Mouse (Mus musculus): ENCODE results near the gene Gm45785. TPM values are rescaled to one million over a fixed set of nuclear protein-coding genes. Genes with fewer than 3 reads are reported as not detected.
A peak's percentile ranks its signal among the peaks of the same experiment; 100 is the strongest.

The Gm45785 gene
- polyA plus RNA-seq, 1 experiment, result not detected

- Histone ChIP-seq H3K9me3 (no peaks in the 10 kb centered on the region), H3K4me3 (replicated peaks) (peak overlapping the region; percentile 95), H3K4me1 (peaks cover 50% of the 10 kb centered on the region), H3K36me3 (replicated peaks; ENCODE audit: low read length) (peaks cover 57% of the 10 kb centered on the region), H3K27me3 (replicated peaks) (no peaks in the 10 kb centered on the region)
- TF ChIP-seq GATA1 (IDR thresholded peaks at IDR 0.05; ENCODE audit: borderline replicate concordance, low read length) (no peak), FLI1 (IDR thresholded peaks at IDR 0.05; ENCODE audit: low read length) (no peak)
These were observed 26.3 kb upstream of the Gm45785 start for GRCm38 (mm10) chr7:140882469-140882803.

- TF ChIP-seq GATA1 (IDR thresholded peaks at IDR 0.05; ENCODE audit: borderline replicate concordance, low read length), result no peak
- TF ChIP-seq FLI1 (IDR thresholded peaks at IDR 0.05; ENCODE audit: low read length), result peak; percentile 79; the same call in 1 of the 2 replicates
- peak within 1 kb of the TSS; percentile 95 for H3K4me3 ChIP-seq (replicated peaks)
- no peaks in the 10 kb centered on the region for H3K9me3 ChIP-seq
- H3K4me1 ChIP-seq, result peaks cover 56% of the 10 kb centered on the region
- no peaks in the 10 kb centered on the region for H3K27me3 ChIP-seq (replicated peaks)
- peaks cover 57% of the 10 kb centered on the region for H3K36me3 ChIP-seq (replicated peaks; ENCODE audit: low read length)
These were observed 25.8 kb upstream of the Gm45785 start, which contains the start of the genes Psmd13 and Sirt3 for GRCm38 (mm10) chr7:140881696-140882468. TSS of gene Psmd13 (plus strand) at chr7:140881968. TSS of gene Sirt3 (minus strand) at chr7:140882309.

GRCm38 (mm10) chr7:140880865-140881515 is 24.9 kb upstream of the Gm45785 start:
- Histone ChIP-seq H3K9me3 (no peaks in the 10 kb centered on the region), H3K36me3 (replicated peaks; ENCODE audit: low read length) (peaks cover 57% of the 10 kb centered on the region), H3K4me1 (peaks cover 64% of the 10 kb centered on the region), H3K27me3 (replicated peaks) (no peaks in the 10 kb centered on the region), H3K4me3 (replicated peaks) (peak overlapping the region; percentile 95)
- TF ChIP-seq FLI1 (IDR thresholded peaks at IDR 0.05; ENCODE audit: low read length), result no peak
- no peak for TF ChIP-seq GATA1 (IDR thresholded peaks at IDR 0.05; ENCODE audit: borderline replicate concordance, low read length)

GRCm38 (mm10) chr7:140880419-140880818 is 24.3 kb upstream of the Gm45785 start:
- no peaks in the 10 kb centered on the region for H3K9me3 ChIP-seq
- peaks cover 70% of the 10 kb centered on the region for H3K4me1 ChIP-seq
- no peaks in the 10 kb centered on the region for H3K27me3 ChIP-seq (replicated peaks)
- peak overlapping the region; percentile 95 for H3K4me3 ChIP-seq (replicated peaks)
- TF ChIP-seq FLI1 (IDR thresholded peaks at IDR 0.05; ENCODE audit: low read length) (no peak), GATA1 (IDR thresholded peaks at IDR 0.05; ENCODE audit: borderline replicate concordance, low read length) (no peak)
- H3K36me3 ChIP-seq (replicated peaks; ENCODE audit: low read length), result peaks cover 57% of the 10 kb centered on the region

GRCm38 (mm10) chr7:140879355-140879754 is 23.2 kb upstream of the Gm45785 start:
- peaks cover 79% of the 10 kb centered on the region for H3K4me1 ChIP-seq
- no peak for TF ChIP-seq GATA1 (IDR thresholded peaks at IDR 0.05; ENCODE audit: borderline replicate concordance, low read length)
- TF ChIP-seq FLI1 (IDR thresholded peaks at IDR 0.05; ENCODE audit: low read length), result 0 out of 2 replicates have a peak, but pooled peaks have one; percentile 28
- H3K4me3 ChIP-seq (replicated peaks), result peak overlapping the region; percentile 95

GRCm38 (mm10) chr7:140877364-140877763 is 21.2 kb upstream of the Gm45785 start:
- peaks cover 62% of the 10 kb centered on the region for H3K36me3 ChIP-seq (replicated peaks; ENCODE audit: low read length)
- H3K4me1 ChIP-seq, result peaks cover 84% of the 10 kb centered on the region
- H3K4me3 ChIP-seq (replicated peaks), result no peak overlapping the region
- TF ChIP-seq FLI1 (IDR thresholded peaks at IDR 0.05; ENCODE audit: low read length), result no peak
- TF ChIP-seq GATA1 (IDR thresholded peaks at IDR 0.05; ENCODE audit: borderline replicate concordance, low read length), result no peak
- no peaks in the 10 kb centered on the region for H3K9me3 ChIP-seq
- H3K27me3 ChIP-seq (replicated peaks), result no peaks in the 10 kb centered on the region

More at GRCm38 (mm10) chr7:140879355-140879754, 23.2 kb upstream of the Gm45785 start:
- no peaks in the 10 kb centered on the region for H3K27me3 ChIP-seq (replicated peaks)
- H3K36me3 ChIP-seq (replicated peaks; ENCODE audit: low read length), result peaks cover 58% of the 10 kb centered on the region
- H3K9me3 ChIP-seq, result no peaks in the 10 kb centered on the region

GRCm38 (mm10) chr7:140874224-140874623 is 18.1 kb upstream of the Gm45785 start:
- H3K27me3 ChIP-seq (replicated peaks), result no peaks in the 10 kb centered on the region
- peaks cover 96% of the 10 kb centered on the region for H3K4me1 ChIP-seq
- no peaks in the 10 kb centered on the region for H3K9me3 ChIP-seq
- H3K36me3 ChIP-seq (replicated peaks; ENCODE audit: low read length), result peaks cover 94% of the 10 kb centered on the region
- H3K4me3 ChIP-seq (replicated peaks), result peak overlapping the region; percentile 83
- TF ChIP-seq GATA1 (IDR thresholded peaks at IDR 0.05; ENCODE audit: borderline replicate concordance, low read length) (peak; percentile 14; the same call in 1 of the 3 replicates), FLI1 (IDR thresholded peaks at IDR 0.05; ENCODE audit: low read length) (0 out of 2 replicates have a peak, but pooled peaks have one; percentile 14)

- H3K4me3 ChIP-seq (replicated peaks), result peak overlapping the region; percentile 12
- no peaks in the 10 kb centered on the region for H3K27me3 ChIP-seq (replicated peaks)
- TF ChIP-seq GATA1 (IDR thresholded peaks at IDR 0.05; ENCODE audit: borderline replicate concordance, low read length) (no peak), FLI1 (IDR thresholded peaks at IDR 0.05; ENCODE audit: low read length) (no peak)
- peaks cover 72% of the 10 kb centered on the region for H3K4me1 ChIP-seq
- peaks cover 97% of the 10 kb centered on the region for H3K36me3 ChIP-seq (replicated peaks; ENCODE audit: low read length)
- H3K9me3 ChIP-seq, result no peaks in the 10 kb centered on the region
These were observed 8.6 kb upstream of the Gm45785 start for GRCm38 (mm10) chr7:140864761-140865160.

GRCm38 (mm10) chr7:140860728-140861127 is 4.6 kb upstream of the Gm45785 start:
- Histone ChIP-seq H3K36me3 (replicated peaks; ENCODE audit: low read length) (peaks cover 80% of the 10 kb centered on the region), H3K9me3 (no peaks in the 10 kb centered on the region), H3K4me3 (replicated peaks) (no peak overlapping the region), H3K4me1 (peaks cover 68% of the 10 kb centered on the region), H3K27me3 (replicated peaks) (no peaks in the 10 kb centered on the region)
- TF ChIP-seq GATA1 (IDR thresholded peaks at IDR 0.05; ENCODE audit: borderline replicate concordance, low read length) (no peak), FLI1 (IDR thresholded peaks at IDR 0.05; ENCODE audit: low read length) (no peak)

GRCm38 (mm10) chr7:140859997-140860396 is 3.9 kb upstream of the Gm45785 start:
- TF ChIP-seq FLI1 (IDR thresholded peaks at IDR 0.05; ENCODE audit: low read length) (no peak), GATA1 (IDR thresholded peaks at IDR 0.05; ENCODE audit: borderline replicate concordance, low read length) (no peak)
- Histone ChIP-seq H3K4me1 (peaks cover 67% of the 10 kb centered on the region), H3K27me3 (replicated peaks) (no peaks in the 10 kb centered on the region), H3K4me3 (replicated peaks) (no peak overlapping the region), H3K9me3 (no peaks in the 10 kb centered on the region), H3K36me3 (replicated peaks; ENCODE audit: low read length) (peaks cover 76% of the 10 kb centered on the region)
